Mouse (Mus musculus) adrenal gland, adult (tissue): ENCODE data around the gene Slc4a2.

Source experiments
- DNase-seq, 2 experiments: peaks; one replicate each; pipeline ENCODE4 v3.0.0; 2022 to 2023; ENCODE audit warnings: low spot score in 1 of 2; ENCODE audit not compliant: inconsistent age in 2 of 2

The Slc4a2 gene

GRCm38 (mm10) chr5:24425421-24426036, 1.9 kb downstream of the Slc4a2 start:
- peak in 1 of 2 experiments; percentile 70 for DNase-seq

- peak in 1 of 2 experiments; percentile 56 for DNase-seq
These were observed 2.4 kb downstream of the Slc4a2 start for GRCm38 (mm10) chr5:24426037-24426432.

GRCm38 (mm10) chr5:24426556-24427284, 3.1 kb downstream of the Slc4a2 start:
- no peak for DNase-seq

- DNase-seq: no peak
These were observed 3.6 kb downstream of the Slc4a2 start for GRCm38 (mm10) chr5:24427285-24427633.

- DNase-seq: peak in 1 of 2 experiments; percentile 47
These were observed 4.4 kb downstream of the Slc4a2 start for GRCm38 (mm10) chr5:24427981-24428402.

- DNase-seq: peak; percentile 56 to 65
These were observed 5.0 kb downstream of the Slc4a2 start for GRCm38 (mm10) chr5:24428596-24428995.

- DNase-seq: no peak
These were observed 10.4 kb downstream of the Slc4a2 start for GRCm38 (mm10) chr5:24433993-24434392.

GRCm38 (mm10) chr5:24441187-24441586, 17.6 kb downstream of the Slc4a2 start:
- DNase-seq: no peak

GRCm38 (mm10) chr5:24442029-24442428, 18.4 kb downstream of the Slc4a2 start:
- DNase-seq: no peak

DNA sequence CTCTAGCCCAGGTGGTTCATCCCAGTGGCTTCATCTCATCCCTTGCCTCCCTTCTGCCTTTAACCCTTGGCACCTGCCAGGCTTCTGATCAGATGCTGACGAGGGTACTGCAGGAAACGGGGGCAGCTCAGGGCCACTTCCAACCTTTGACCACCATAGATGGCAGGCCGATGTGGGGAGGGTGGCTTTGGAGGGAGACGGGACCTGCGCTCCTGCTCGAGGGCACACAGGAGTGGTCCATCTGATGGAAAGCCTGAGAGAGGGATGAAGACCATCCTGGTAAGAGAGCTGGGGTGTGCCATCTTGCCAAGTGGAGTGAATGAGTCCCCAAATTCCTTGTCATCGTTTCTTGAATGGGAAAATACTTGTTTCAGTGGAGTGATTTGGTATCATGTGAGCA, 19.6 kb downstream of the Slc4a2 start:
- DNase-seq: peak in 1 of 2 experiments; percentile 22

DNA sequence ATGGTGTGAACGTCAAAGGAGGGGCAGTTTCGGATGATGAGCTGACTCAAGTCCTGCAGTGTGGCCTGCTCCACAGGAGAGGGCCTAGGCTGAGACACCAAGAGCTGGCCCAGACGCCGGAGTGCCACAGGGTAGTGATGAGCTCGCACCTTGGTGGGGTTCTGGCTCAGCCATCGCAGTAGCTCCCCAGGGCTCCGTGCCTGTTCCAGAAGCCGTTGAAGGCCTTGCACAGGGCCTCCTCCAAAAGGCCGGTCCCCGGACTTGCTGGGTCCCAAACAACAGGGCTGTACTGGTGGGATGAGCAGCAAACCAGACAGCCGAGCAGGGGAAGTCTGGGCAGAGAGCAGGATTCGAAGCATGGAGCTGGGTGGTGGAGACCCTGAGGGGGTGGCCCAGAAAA, 20.3 kb downstream of the Slc4a2 start:
- peak; percentile 34 to 56 for DNase-seq

DNA sequence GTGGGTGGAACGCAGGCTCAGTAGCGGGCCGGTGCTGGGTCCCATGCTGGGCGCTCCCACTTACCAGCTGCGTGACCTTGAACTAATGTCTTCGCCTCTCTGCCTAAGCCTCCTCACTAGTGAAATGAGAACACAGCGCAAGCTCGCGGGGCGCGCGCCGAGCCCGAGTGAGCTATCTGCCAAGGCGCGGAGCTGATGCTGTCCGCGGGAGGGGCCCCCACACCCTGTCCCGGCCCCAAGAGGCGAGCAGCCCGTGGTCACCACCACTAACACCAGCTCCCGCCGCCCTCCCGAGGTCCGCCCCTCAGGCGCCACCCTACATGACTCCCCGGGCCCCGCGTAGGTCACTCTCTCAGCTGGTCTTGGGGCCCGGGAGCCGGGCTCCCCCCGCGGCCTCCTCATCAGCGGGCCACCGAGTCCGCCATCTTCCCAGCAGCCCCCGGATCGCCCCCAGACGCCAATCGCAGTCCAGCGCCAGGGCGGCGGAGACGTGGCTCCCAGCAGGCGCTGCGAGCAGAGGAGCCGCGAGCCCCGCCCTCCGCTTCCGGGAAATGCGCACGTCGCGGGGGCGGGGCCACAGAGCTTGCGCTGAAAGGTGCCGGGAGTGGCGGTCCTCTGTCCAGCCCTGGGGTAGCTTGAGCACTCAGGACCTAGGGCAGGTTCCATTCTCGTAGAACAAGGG, 21.2 kb downstream of the Slc4a2 start, which contains the start of gene Fastk:
TSS of gene Fastk (minus strand) at position 542 of the 682 bp plus-strand sequence.
- DNase-seq: peak; percentile 96 to 97

DNA sequence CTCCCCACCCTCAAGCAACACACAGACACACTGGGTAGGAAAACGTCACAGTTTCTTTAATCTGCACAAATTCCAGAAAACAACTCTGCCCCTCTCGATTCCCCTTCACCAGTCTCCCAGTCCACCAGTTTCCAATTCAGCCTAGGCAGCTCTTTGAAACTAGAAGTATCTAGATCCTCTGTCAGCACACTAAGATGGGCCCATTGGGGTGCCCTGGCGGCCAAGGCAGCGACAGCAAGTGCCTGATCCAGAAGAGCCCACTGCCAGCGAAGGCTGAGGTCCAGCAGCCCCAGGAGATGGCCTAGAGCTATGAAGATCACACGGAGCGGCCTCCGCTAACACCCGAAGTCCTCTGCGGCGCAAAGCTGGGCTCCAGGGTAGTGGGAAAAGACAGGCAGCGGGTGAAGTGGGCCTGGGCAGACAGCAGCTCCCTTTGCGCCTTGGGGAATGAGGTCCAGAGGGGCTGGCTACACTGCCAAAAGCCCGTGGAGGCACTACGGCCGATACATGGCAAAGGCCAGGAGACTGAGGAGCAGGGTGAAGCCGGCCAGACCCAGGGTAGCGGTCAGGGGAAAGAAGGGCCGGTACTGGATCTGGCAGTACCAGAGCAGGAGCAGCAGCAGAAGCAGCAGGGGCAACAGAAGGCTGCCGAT, 21.9 kb downstream of the Slc4a2 start:
- DNase-seq: peak; percentile 50 to 70

GRCm38 (mm10) chr5:24446630-24447029, 23.0 kb downstream of the Slc4a2 start:
- peak in 1 of 2 experiments; percentile 42 for DNase-seq

- peak; percentile 92 to 96 for DNase-seq
These were observed 24.1 kb downstream of the Slc4a2 start, which contains the start of gene Tmub1 for GRCm38 (mm10) chr5:24447624-24448298. Gene Tmub1, minus strand, starts transcription at chr5:24447854.

GRCm38 (mm10) chr5:24451264-24452029, 27.8 kb downstream of the Slc4a2 start:
- peak; percentile 90 to 94 for DNase-seq

- peak in 1 of 2 experiments; percentile 69 for DNase-seq
These were observed 28.5 kb downstream of the Slc4a2 start, which contains the start of gene Agap3 for GRCm38 (mm10) chr5:24452030-24452690. Gene Agap3, plus strand, starts transcription at chr5:24452177.

DNA sequence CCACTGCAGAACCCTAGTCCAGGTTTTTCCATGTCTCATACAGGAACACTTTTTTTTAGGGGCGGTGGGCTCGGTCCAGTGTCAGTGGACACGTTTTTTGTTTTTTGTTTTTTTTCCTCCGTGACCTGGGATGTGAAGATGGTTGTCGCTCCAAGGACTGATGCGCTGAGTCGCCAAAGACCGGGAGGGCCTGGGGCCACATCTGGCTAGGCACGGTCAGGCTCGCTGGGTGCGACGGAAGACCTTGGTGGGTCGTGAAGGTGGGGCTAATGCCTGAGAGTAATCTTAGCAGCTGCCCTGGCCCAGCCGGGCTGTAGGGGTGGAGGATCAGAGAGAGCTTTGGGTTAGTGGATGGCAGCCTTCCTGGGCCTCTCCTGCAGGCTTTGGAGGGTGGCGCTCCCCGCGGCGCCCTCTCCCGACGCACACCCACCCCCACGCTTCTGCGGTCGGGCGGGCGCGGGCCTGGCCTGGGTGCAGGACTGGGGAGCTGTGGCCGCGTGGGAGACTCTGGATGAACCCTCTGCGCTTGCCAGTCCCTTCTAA, 29.1 kb downstream of the Slc4a2 start:
- DNase-seq: peak; percentile 62 to 84
